Mouse (Mus musculus) common myeloid progenitor, adult 5-6 weeks (primary cell): Measurements from ENCODE around the gene Prdx6b. TPM values are rescaled to one million over a fixed set of nuclear protein-coding genes. Genes with fewer than 3 reads are reported as not detected.

Experiments
- ATAC-seq: replicated peaks from 2 replicates; pipeline ENCODE4 v1.8.0; 2016; ENCODE audit warnings: low read depth, mild to moderate bottlenecking, moderate TSS enrichment, inconsistent platforms; ENCODE audit not compliant: poor library complexity, severe bottlenecking
- total RNA-seq: library from RNA; stranded (forward); fragments of 200-1000, 187-1606 nt; gene quantifications from 2 replicates; pipeline ENCODE4 v1.2.3, GENCODE M21; 2017

Gene Prdx6b
- total RNA-seq, 1 experiment from 2014 or later = not detected

GRCm38 (mm10) chr2:80315242-80316161 is 23.2 kb downstream of the Prdx6b start, which contains the start of gene Dnajc10:
TSS of gene Dnajc10 (plus strand) at chr2:80315466.
- ATAC-seq = peak; percentile 86

- no peak for ATAC-seq
Observed at GRCm38 (mm10) chr2:80322878-80323277, 30.6 kb downstream of the Prdx6b start.

GRCm38 (mm10) chr2:80325779-80326178 is 33.5 kb downstream of the Prdx6b start:
- ATAC-seq = no peak

- ATAC-seq = no peak
Observed at GRCm38 (mm10) chr2:80327272-80327671, 35.0 kb downstream of the Prdx6b start.

- ATAC-seq = no peak
Observed at GRCm38 (mm10) chr2:80328961-80329653, 36.8 kb downstream of the Prdx6b start.

GRCm38 (mm10) chr2:80340537-80340936 is 48.3 kb downstream of the Prdx6b start:
- ATAC-seq = no peak

Other genes with a start within 250 kb of the Prdx6b start
- 0.68 TPM in 1 of 2 replicates, not detected in the other for gene Pde1a, start 163.0 kb upstream of the Prdx6b start, total RNA-seq
- gene Dnajc10, start 23.0 kb downstream of the Prdx6b start, total RNA-seq = 66.2 and 105 TPM in 2 replicates
- gene Frzb, start 155.2 kb downstream of the Prdx6b start, total RNA-seq = not detected in 2 replicates